26 mouse cellular contexts compared by ENCODE assay signal in the genomic region with DNA sequence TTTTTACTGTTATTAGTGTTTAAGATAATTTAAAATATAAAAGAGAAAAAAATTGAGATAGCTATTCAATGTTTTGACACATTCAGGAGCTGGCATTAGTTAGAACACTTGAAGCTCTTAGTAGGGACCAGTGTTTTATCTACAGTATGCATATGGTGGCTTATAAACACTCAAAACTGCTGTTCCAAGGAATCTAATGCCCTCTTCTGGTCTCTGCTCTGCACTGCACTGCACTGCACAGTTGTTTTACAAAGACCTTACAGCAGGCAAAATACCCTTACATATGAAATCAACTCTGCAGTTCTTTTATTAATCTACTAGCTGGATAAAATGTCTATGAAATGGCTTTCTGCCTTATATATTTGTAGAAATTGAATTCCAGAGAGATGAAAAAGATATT.
DNase-seq lines count a peak whose midpoint lies in the region; ATAC-seq and TF ChIP-seq lines count a peak whose summit lies in the region.
"Had no signal": no experiment of that assay in that cellular context is flagged by ENCODE, and none has a peak within 500 bp of the region (broad histone marks: within the 10 kb centered on the region; RNA-seq: fewer than 3 reads in every experiment).

No protein-coding gene starts in this region.

- H3K4me3 ChIP-seq in hindbrain, postnatal 0 days (ENCODE audit: low read length): no peak overlapping the region
- no peak overlapping the region for H3K4me3 ChIP-seq in hindbrain, embryonic 10.5 days
- H3K4me3 ChIP-seq in CH12.LX (replicated peaks in 1 of 3; ENCODE audit: low read depth in 2 of 3, low read length in 2 of 3, poor library complexity in 1 of 3): no peak overlapping the region
- no peak overlapping the region for H3K4me3 ChIP-seq in MEL (ENCODE audit: control insufficient read depth in 1 of 2, insufficient read depth in 1 of 2, low read depth in 2 of 2, low read length in 2 of 2)
- H3K4me3 ChIP-seq: embryonic facial prominence, embryonic 10.5 days; forebrain, embryonic 13.5 days; heart, adult 2 months; heart, embryonic 15.5 days; hindbrain, embryonic 12.5 days; intestine, embryonic 15.5 days had no signal

- H3K36me3 ChIP-seq in hindbrain, postnatal 0 days (ENCODE audit: insufficient read depth, low read length): no peaks in the 10 kb centered on the region
- H3K36me3 ChIP-seq in hindbrain, embryonic 10.5 days: no peaks in the 10 kb centered on the region
- H3K36me3 ChIP-seq in CH12.LX (replicated peaks in 1 of 2; ENCODE audit: control insufficient read depth in 1 of 2, insufficient read depth in 1 of 2, low read length in 1 of 2) (no peaks in the 10 kb centered on the region), MEL (ENCODE audit: control insufficient read depth in 1 of 2, insufficient read depth in 2 of 2, low read length in 2 of 2) (no peaks in the 10 kb centered on the region)
- H3K36me3 ChIP-seq: embryonic facial prominence, embryonic 10.5 days; heart, embryonic 15.5 days; hindbrain, embryonic 12.5 days; intestine, embryonic 15.5 days had no signal

- no peak for DNase-seq in hindbrain, postnatal 0 days (ENCODE audit: low spot score)
- no peak for DNase-seq in hindbrain, embryonic 10.5 days (ENCODE audit: low spot score)
- peak; percentile 4 for DNase-seq in 3T3-L1 (ENCODE audit: low read depth, low spot score)
- peak; percentile 2 for DNase-seq in CH12.LX (ENCODE audit: extremely low read depth)
- peak; percentile 39 for DNase-seq in MEL (ENCODE audit: low read depth, low spot score)
- no peak for DNase-seq in right cerebral cortex, postnatal 4 days
- no peak for DNase-seq in adrenal gland, postnatal 36 days
- DNase-seq in embryo, embryonic 10.5 days (ENCODE audit: low spot score): no peak
- DNase-seq: adrenal gland, adult 8-10 months; B cell, adult 2 months; cerebellum, adult 11 months; cerebellum, adult 8-10 months; cerebellum, postnatal 36 days; forebrain, postnatal 0 days; gastrocnemius, postnatal 14 days; heart, adult 2 months; heart, postnatal 36 days; kidney, adult 2 months had no signal

- no peak overlapping the region for H3K4me2 ChIP-seq in hindbrain, postnatal 0 days (ENCODE audit: low read depth, low read length)
- no peak overlapping the region for H3K4me2 ChIP-seq in CH12.LX (ENCODE audit: insufficient read depth, low read depth, poor library complexity, severe bottlenecking)
- H3K4me2 ChIP-seq: forebrain, embryonic 13.5 days; heart, embryonic 11.5 days; heart, embryonic 15.5 days; hindbrain, embryonic 12.5 days; intestine, embryonic 15.5 days had no signal

- H3K27me3 ChIP-seq in hindbrain, postnatal 0 days (ENCODE audit: insufficient read depth, low read length): no peaks in the 10 kb centered on the region
- no peaks in the 10 kb centered on the region for H3K27me3 ChIP-seq in hindbrain, embryonic 10.5 days (ENCODE audit: insufficient read depth, poor library complexity, severe bottlenecking)
- no peaks in the 10 kb centered on the region for H3K27me3 ChIP-seq in CH12.LX (replicated peaks)
- H3K27me3 ChIP-seq in MEL (ENCODE audit: control insufficient read depth in 1 of 2, insufficient read depth in 2 of 2, low read length in 2 of 2): no peaks in the 10 kb centered on the region
- H3K27me3 ChIP-seq: forebrain, embryonic 13.5 days; heart, embryonic 15.5 days; hindbrain, embryonic 12.5 days; intestine, embryonic 15.5 days; Patski had no signal

- no peak for TF ChIP-seq POLR2A in CH12.LX (IDR thresholded peaks at IDR 0.05; ENCODE audit: low read depth, low read length)
- TF ChIP-seq POLR2A in MEL (IDR thresholded peaks at IDR 0.05; ENCODE audit: control insufficient read depth in 1 of 2, insufficient read depth in 1 of 2, low read depth in 1 of 2, low read length in 2 of 2, poor library complexity in 1 of 2): no peak

- H3K9ac ChIP-seq in hindbrain, postnatal 0 days (replicated peaks; ENCODE audit: low read length): no peak overlapping the region
- H3K9ac ChIP-seq in CH12.LX (ENCODE audit: insufficient read depth, low read depth) (no peak overlapping the region), MEL (ENCODE audit: control insufficient read depth, low read depth, low read length, poor library complexity, severe bottlenecking) (no peak overlapping the region)
- H3K9ac ChIP-seq: forebrain, embryonic 13.5 days; forebrain, postnatal 0 days; heart, embryonic 15.5 days; hindbrain, embryonic 12.5 days; intestine, embryonic 15.5 days had no signal

- no peak for ATAC-seq in hindbrain, postnatal 0 days
- ATAC-seq: forebrain, embryonic 13.5 days; forebrain, postnatal 0 days; hindbrain, embryonic 16.5 days; intestine, embryonic 15.5 days; Patski had no signal

- TF ChIP-seq EP300 in CH12.LX (IDR thresholded peaks at IDR 0.05; ENCODE audit: low read length) (no peak), MEL (IDR thresholded peaks at IDR 0.05; ENCODE audit: low read depth in 1 of 2, low read length in 2 of 2) (no peak)

- in situ Hi-C loops in CH12.LX (cut with MboI; ENCODE audit: low pct_ligation_motif_present, low pct_unique_long_range_greater_than_20kb, low sequenced_read_pairs): no loop called here

- 0 out of 2 replicates have a peak, but pooled peaks have one; percentile 9 for TF ChIP-seq CTCF in hindbrain, postnatal 0 days (IDR thresholded peaks at IDR 0.05; ENCODE audit: low read depth)
- TF ChIP-seq CTCF in CH12.LX (conservative IDR thresholded peaks at IDR 0.05 in 1 of 2, IDR thresholded peaks at IDR 0.05 in 1 of 2; ENCODE audit: low read depth in 2 of 2, low read length in 2 of 2) (no peak), MEL (IDR thresholded peaks at IDR 0.05 in 2 of 3, conservative IDR thresholded peaks at IDR 0.05 in 1 of 3; ENCODE audit: control insufficient read depth in 1 of 3, insufficient read depth in 1 of 3, low read depth in 2 of 3, low read length in 3 of 3, poor library complexity in 1 of 3, severe bottlenecking in 1 of 3) (peak in 2 of 3 experiments; percentile 31 to 55; a peak in 4 of 6 replicates)

- no peaks in the 10 kb centered on the region for H3K4me1 ChIP-seq in hindbrain, postnatal 0 days (ENCODE audit: insufficient read depth, low read length)
- H3K4me1 ChIP-seq in hindbrain, embryonic 10.5 days (replicated peaks): no peaks in the 10 kb centered on the region
- H3K4me1 ChIP-seq in CH12.LX (ENCODE audit: control insufficient read depth in 1 of 2, insufficient read depth in 2 of 2): no peaks in the 10 kb centered on the region
- H3K4me1 ChIP-seq in MEL (ENCODE audit: control insufficient read depth in 1 of 2, insufficient read depth in 2 of 2, low read length in 2 of 2): no peaks in the 10 kb centered on the region
- H3K4me1 ChIP-seq: embryonic facial prominence, embryonic 10.5 days; forebrain, embryonic 13.5 days; heart, embryonic 15.5 days; hindbrain, embryonic 12.5 days; intestine, embryonic 15.5 days had no signal

- H3K79me2 ChIP-seq in CH12.LX (replicated peaks; ENCODE audit: control insufficient read depth, extremely low read depth, insufficient read depth, poor library complexity, severe bottlenecking): no peaks in the 10 kb centered on the region
- no peaks in the 10 kb centered on the region for H3K79me2 ChIP-seq in MEL (ENCODE audit: control insufficient read depth, insufficient read depth, low read length, poor library complexity)

- H3K9me3 ChIP-seq in hindbrain, postnatal 0 days (ENCODE audit: low read length): no peaks in the 10 kb centered on the region
- no peaks in the 10 kb centered on the region for H3K9me3 ChIP-seq in hindbrain, embryonic 10.5 days
- no peaks in the 10 kb centered on the region for H3K9me3 ChIP-seq in CH12.LX (replicated peaks; ENCODE audit: low read length)
- H3K9me3 ChIP-seq in MEL (replicated peaks; ENCODE audit: insufficient read depth, low read length): no peaks in the 10 kb centered on the region
- H3K9me3 ChIP-seq: embryonic facial prominence, embryonic 10.5 days; forebrain, embryonic 13.5 days; heart, embryonic 15.5 days; hindbrain, embryonic 12.5 days; intestine, embryonic 15.5 days had no signal

- TF ChIP-seq RAD21 in CH12.LX (IDR thresholded peaks at IDR 0.05; ENCODE audit: low read depth, low read length) (no peak), MEL (IDR thresholded peaks at IDR 0.05; ENCODE audit: low read depth, low read length) (peak; percentile 60)

- dilution Hi-C loops in CH12.LX (cut with MboI; ENCODE audit: extremely low pct_ligation_motif_present, extremely low pct_unique_long_range_greater_than_20kb, low sequenced_read_pairs): no loop called here

- H3K27ac ChIP-seq in hindbrain, postnatal 0 days: no peak overlapping the region
- no peak overlapping the region for H3K27ac ChIP-seq in hindbrain, embryonic 10.5 days
- H3K27ac ChIP-seq in CH12.LX (ENCODE audit: insufficient read depth, low read depth) (no peak overlapping the region), MEL (ENCODE audit: control insufficient read depth, low read depth, low read length) (no peak overlapping the region)
- H3K27ac ChIP-seq: embryonic facial prominence, embryonic 10.5 days; forebrain, embryonic 13.5 days; heart, adult 2 months; heart, embryonic 15.5 days; hindbrain, embryonic 12.5 days; intestine, embryonic 15.5 days had no signal

TF ChIP-seq in CH12.LX, 34 proteins besides CTCF, POLR2A, EP300 and RAD21 (continues in another document):
- no peak for TF ChIP-seq MAFK (IDR thresholded peaks at IDR 0.05; ENCODE audit: insufficient replicate concordance, low read length)
- TF ChIP-seq ELF1 (IDR thresholded peaks at IDR 0.05; ENCODE audit: low read depth, low read length): no peak
- no peak for TF ChIP-seq ZKSCAN1 (IDR thresholded peaks at IDR 0.05; ENCODE audit: borderline replicate concordance, low read depth, low read length)
- no peak for TF ChIP-seq IRF4 (IDR thresholded peaks at IDR 0.05; ENCODE audit: low read depth, low read length)
- TF ChIP-seq KAT2A (IDR thresholded peaks at IDR 0.05; ENCODE audit: insufficient replicate concordance, low read length): no peak
- no peak for TF ChIP-seq JUND (conservative IDR thresholded peaks at IDR 0.05; ENCODE audit: low read depth, low read length)
- TF ChIP-seq PAX5 (IDR thresholded peaks at IDR 0.05; ENCODE audit: low read length): no peak
- no peak for TF ChIP-seq MXI1 (IDR thresholded peaks at IDR 0.05; ENCODE audit: low read depth, low read length)
- no peak for TF ChIP-seq MAX (IDR thresholded peaks at IDR 0.05; ENCODE audit: low read length)

TF ChIP-seq in MEL, 35 proteins besides CTCF, POLR2A, EP300 and RAD21:
- TF ChIP-seq TBP (IDR thresholded peaks at IDR 0.05; ENCODE audit: low read depth, low read length) (no peak), ZC3H11A (IDR thresholded peaks at IDR 0.05; ENCODE audit: low read depth, low read length) (peak; percentile 48), SMC3 (IDR thresholded peaks at IDR 0.05; ENCODE audit: low read depth, low read length) (peak; percentile 59)

Comparison
In these comparisons a context has a peak if more than half of its experiments do, and no peak if none do; other contexts are left out.
1. DNase-seq: peak in 3T3-L1 (single experiment), CH12.LX (single experiment) and MEL (single experiment); none in hindbrain, postnatal 0 days (single experiment), hindbrain, embryonic 10.5 days (single experiment), right cerebral cortex, postnatal 4 days (single experiment), adrenal gland, postnatal 36 days (0 of 2) and embryo, embryonic 10.5 days (single experiment).
2. CTCF ChIP-seq: peak in hindbrain, postnatal 0 days (single experiment) and MEL (2 of 3); none in CH12.LX (0 of 2).